Mouse (Mus musculus) layer of hippocampus, postnatal 14 days (tissue): ENCODE measurements around the gene Cdnf. TPM values are rescaled to one million over a fixed set of nuclear protein-coding genes. Genes with fewer than 3 reads are reported as not detected.

Source experiments
- total RNA-seq, 2 experiments: library from RNA; stranded (reverse); gene quantifications; 2 replicates each; pipeline ENCODE4 v1.2.3; 2021

Cdnf gene
- total RNA-seq, 2 experiments from 2014 or later, result 0.99 to 2.0 TPM

Other genes starting within 250 kb of the Cdnf start
- 10 to 100 TPM; 71.5 to 73.1 TPM for gene Nmt2, start 228.8 kb upstream of the Cdnf start, total RNA-seq
- 1 to 10 TPM; 7.5 to 9.7 TPM for gene Rpp38, start 180.4 kb upstream of the Cdnf start, total RNA-seq
- gene Acbd7, start 176.9 kb upstream of the Cdnf start, total RNA-seq, result 1 to 10 TPM; 1.6 to 1.9 TPM
- gene Olah, start 115.8 kb upstream of the Cdnf start, total RNA-seq, result not detected
- gene Meig1, start 90.4 kb upstream of the Cdnf start, total RNA-seq, result 1 to 10 TPM; 5.5 to 5.9 TPM
- 10 to 100 TPM in 1 of 2 experiments, 1 to 10 TPM in 1; 9.8 to 12.9 TPM for gene Dclre1c, start 88.9 kb upstream of the Cdnf start, total RNA-seq
- 1 to 10 TPM; 3.2 to 3.4 TPM for gene Suv39h2, start 38.0 kb upstream of the Cdnf start, total RNA-seq
- gene Gm45902, start 240 bp upstream of the Cdnf start, total RNA-seq, result 1 to 10 TPM; 5.0 to 6.9 TPM
- 10 to 100 TPM; 42.3 to 47.7 TPM for gene Hspa14, start 216 bp upstream of the Cdnf start, total RNA-seq
- 10 to 100 TPM; 24.5 to 26.5 TPM for gene Fam107b, start 57.5 kb downstream of the Cdnf start, total RNA-seq